Mouse (Mus musculus): ENCODE results near the gene Samd3. TPM values are rescaled to one million over a fixed set of nuclear protein-coding genes. Genes with fewer than 3 reads are reported as not detected.

Samd3 gene
- polyA plus RNA-seq, 1 experiment from 2014 or later = not detected

DNA sequence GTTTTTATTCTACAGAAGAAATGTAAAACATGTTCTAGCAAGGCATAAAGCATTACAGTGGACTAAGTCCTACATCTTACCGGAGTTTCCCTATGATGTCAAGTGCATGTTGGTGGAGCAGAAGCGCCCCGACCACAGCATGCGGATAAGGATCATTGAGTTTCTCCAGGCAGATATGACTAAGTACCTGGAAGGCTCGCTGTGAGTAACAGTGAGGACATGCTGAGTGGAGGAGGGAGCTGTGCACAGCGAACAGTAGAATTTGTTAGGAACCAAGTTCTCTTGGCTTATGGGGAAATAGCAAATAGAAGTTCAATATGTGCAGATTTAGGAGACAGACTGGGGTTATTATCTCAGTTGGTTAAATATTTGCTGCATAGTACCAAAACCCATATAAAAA, 15.0 kb downstream of the Samd3 start:
- H3K4me3 ChIP-seq = no peak overlapping the region
- no peak for ATAC-seq
- H3K4me1 ChIP-seq = no peaks in the 10 kb centered on the region
- no peak overlapping the region for H3K9ac ChIP-seq
- no peaks in the 10 kb centered on the region for H3K27me3 ChIP-seq (replicated peaks)
- H3K36me3 ChIP-seq = no peaks in the 10 kb centered on the region
- no peak overlapping the region for H3K4me2 ChIP-seq
- 71% methylated on average over 6 of the region's 6 CpGs for WGBS (ENCODE audit: insufficient replicate concordance)
- no peak overlapping the region for H3K27ac ChIP-seq
- H3K9me3 ChIP-seq (replicated peaks) = no peaks in the 10 kb centered on the region

DNA sequence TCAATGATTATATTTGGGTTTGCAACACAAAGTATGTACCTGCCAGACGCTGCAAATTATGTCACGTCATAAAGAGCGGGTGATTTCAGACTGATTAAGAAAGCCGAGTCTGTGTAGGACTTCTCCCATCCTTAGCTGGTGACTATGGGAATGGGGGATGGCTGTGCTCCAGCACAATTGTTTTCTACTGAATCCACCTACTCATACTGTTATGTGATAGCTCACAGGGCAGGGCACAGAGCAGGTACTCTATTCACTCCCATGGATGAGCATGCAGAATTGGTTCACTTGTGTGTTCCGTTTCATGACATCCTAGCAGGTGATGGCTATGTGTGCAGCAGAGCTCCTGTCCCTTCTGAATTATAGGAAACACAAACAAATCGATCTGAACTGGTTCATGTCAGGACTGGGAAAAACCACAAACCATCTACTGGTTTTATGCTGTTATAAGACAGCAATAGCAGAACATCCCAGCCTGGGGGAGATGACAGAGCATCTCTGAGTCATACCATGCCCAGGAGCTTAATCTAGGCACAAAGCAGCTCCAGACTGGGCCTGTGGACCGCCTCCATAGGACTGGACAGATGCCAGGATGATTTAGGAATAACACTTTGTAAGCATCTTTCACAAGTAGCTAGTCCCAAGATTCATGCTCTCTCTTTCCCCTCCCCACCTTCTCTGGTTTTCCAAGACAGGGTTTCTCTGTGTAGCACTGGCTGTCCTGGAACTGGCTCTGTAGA, 20.1 kb downstream of the Samd3 start:
- Histone ChIP-seq H3K9me3 (replicated peaks) (no peaks in the 10 kb centered on the region), H3K36me3 (no peaks in the 10 kb centered on the region), H3K4me1 (no peaks in the 10 kb centered on the region), H3K4me3 (no peak overlapping the region), H3K27me3 (replicated peaks) (no peaks in the 10 kb centered on the region), H3K9ac (no peak overlapping the region), H3K27ac (no peak overlapping the region), H3K4me2 (no peak overlapping the region)
- 61% methylated on average over 7 of the region's 7 CpGs for WGBS (ENCODE audit: insufficient replicate concordance)
- ATAC-seq = no peak

DNA sequence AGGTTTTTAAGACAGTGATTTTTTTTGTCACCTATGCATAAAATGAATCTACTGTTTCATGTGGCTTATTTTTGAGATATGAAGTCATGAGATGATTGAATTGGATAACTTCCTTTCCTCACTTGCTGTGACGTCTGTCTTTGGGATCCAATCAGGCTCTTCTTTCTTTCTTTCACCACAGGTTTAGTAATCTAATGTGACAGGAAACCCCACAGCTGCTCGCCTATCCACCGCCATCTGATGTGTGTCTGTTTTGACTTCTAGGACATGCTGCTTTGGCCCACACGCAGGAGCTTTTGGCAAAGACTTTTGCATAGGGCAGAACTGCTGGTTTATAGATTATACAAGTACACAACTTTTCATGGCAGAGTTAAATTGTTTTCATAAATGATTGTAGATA, 30.4 kb downstream of the Samd3 start:
- H3K4me2 ChIP-seq = no peak overlapping the region
- H3K9ac ChIP-seq = no peak overlapping the region
- no peaks in the 10 kb centered on the region for H3K9me3 ChIP-seq (replicated peaks)
- ATAC-seq = no peak
- H3K27ac ChIP-seq = no peak overlapping the region
- no peaks in the 10 kb centered on the region for H3K4me1 ChIP-seq
- H3K4me3 ChIP-seq = no peak overlapping the region
- 54% methylated on average over 4 of the region's 4 CpGs for WGBS (ENCODE audit: insufficient replicate concordance)
- H3K27me3 ChIP-seq (replicated peaks) = no peaks in the 10 kb centered on the region
- no peaks in the 10 kb centered on the region for H3K36me3 ChIP-seq

DNA sequence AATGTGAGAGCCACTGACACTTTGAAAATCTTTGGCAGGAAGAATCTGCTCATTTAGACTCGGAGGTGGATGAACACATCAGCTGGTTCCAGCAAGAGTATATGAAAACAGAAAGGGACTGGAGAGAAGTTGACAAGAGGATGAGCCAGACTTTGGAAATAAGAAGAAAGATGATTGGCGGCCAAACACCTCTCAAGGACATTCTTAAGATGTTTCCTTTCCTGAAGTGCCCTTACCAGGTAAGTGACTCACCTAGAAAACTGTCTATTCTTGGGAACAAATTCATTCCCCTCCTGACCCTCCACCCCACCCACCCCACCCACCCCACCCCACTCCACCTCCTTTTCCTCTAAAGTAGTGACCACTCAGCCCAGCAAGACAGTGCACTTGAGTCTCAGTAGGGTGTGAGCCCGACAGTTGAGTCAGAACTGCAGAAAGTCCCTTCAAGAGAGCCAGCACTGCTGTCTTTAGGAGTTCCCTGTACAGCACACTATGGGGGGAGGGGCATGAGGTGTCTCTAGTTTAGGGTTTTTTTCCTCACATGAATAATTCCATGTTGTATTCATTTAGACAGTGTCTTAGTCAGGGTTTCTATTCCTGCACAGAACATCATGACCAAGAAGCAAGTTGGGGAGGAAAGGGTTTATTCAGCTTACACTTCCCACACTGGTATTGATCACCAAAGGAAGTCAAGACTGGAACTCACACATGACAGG, 34.4 kb downstream of the Samd3 start:
- Histone ChIP-seq H3K27ac (no peak overlapping the region), H3K36me3 (no peaks in the 10 kb centered on the region), H3K9ac (no peak overlapping the region), H3K27me3 (replicated peaks) (no peaks in the 10 kb centered on the region), H3K4me3 (no peak overlapping the region), H3K4me1 (no peaks in the 10 kb centered on the region), H3K9me3 (replicated peaks) (no peaks in the 10 kb centered on the region), H3K4me2 (no peak overlapping the region)
- ATAC-seq = no peak
- WGBS (ENCODE audit: insufficient replicate concordance) = 52% methylated on average over 3 of the region's 3 CpGs

DNA sequence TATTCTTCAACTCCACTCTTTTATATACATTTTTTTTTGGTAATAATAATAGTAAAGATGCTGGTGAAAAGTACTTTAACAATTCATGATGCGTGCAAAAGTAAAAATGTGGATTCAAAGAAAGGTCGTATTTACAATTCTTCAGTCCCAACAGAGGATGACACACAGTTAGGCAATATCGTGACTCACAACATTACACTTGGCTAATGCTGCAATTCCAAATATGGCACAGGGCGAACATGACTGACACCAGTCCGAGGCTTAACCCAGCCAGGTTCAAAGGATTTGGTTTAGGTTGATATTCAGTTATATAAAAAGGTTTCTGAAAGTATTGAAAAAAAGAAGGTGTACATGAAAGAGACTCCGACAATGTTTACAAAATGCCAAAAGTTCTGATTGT, 45.9 kb downstream of the Samd3 start:
- Histone ChIP-seq H3K9me3 (replicated peaks) (no peaks in the 10 kb centered on the region), H3K36me3 (peaks cover 26% of the 10 kb centered on the region), H3K27me3 (replicated peaks) (no peaks in the 10 kb centered on the region), H3K4me1 (no peaks in the 10 kb centered on the region), H3K9ac (no peak overlapping the region), H3K27ac (no peak overlapping the region), H3K4me3 (no peak overlapping the region), H3K4me2 (no peak overlapping the region)
- ATAC-seq = no peak
- WGBS (ENCODE audit: insufficient replicate concordance) = 76% methylated on average over 6 of the region's 6 CpGs

DNA sequence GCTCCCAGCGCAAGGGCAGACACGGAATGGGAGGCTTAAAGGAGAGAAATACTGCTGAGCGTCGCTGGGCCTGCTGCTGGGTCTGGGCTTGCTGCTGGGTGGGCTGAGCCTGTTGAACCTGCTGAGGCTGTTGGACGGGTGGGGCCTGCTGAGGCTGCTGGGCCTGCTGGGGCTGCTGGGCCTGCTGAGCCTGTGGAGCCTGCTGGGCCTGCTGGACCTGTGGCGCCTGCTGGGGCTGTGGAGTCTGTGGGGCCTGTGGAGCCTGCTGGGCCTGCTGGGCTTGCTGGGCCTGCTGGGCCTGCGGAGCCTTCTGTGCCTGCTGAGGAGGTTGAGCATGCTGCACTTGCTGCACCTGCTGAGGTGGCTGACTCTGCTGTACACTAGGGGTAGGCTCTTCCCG, 50.5 kb downstream of the Samd3 start:
- no peaks in the 10 kb centered on the region for H3K9me3 ChIP-seq (replicated peaks)
- H3K4me3 ChIP-seq = no peak overlapping the region
- H3K27ac ChIP-seq = no peak overlapping the region
- H3K27me3 ChIP-seq (replicated peaks) = no peaks in the 10 kb centered on the region
- no peaks in the 10 kb centered on the region for H3K4me1 ChIP-seq
- no peak overlapping the region for H3K9ac ChIP-seq
- H3K36me3 ChIP-seq = peaks cover 28% of the 10 kb centered on the region
- WGBS (ENCODE audit: insufficient replicate concordance) = 75% methylated on average over 8 of the region's 8 CpGs
- no peak for ATAC-seq
- H3K4me2 ChIP-seq = no peak overlapping the region

DNA sequence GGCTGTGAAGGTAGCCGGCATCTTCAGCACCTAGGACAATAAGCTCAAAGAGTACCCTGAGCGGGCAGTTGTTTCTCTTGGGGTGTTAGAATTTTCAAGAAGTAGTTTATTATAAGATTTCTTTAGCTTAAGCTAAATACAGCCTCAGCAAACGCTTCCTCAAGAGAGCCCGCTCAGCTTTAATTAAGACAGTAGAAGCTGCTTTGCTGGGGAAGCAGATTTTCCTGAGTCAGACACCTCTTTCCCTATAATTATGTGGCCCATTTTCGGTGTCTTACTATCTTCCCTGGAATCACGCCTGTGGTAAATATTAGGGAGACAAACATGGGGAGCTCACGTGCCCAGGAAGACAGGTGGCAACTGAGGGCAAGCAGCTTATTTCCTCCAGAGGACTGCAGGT, 57.6 kb downstream of the Samd3 start:
- H3K9ac ChIP-seq = no peak overlapping the region
- H3K4me2 ChIP-seq = no peak overlapping the region
- peaks cover 12% of the 10 kb centered on the region for H3K36me3 ChIP-seq
- no peaks in the 10 kb centered on the region for H3K27me3 ChIP-seq (replicated peaks)
- no peak for ATAC-seq
- H3K27ac ChIP-seq = no peak overlapping the region
- H3K4me3 ChIP-seq = no peak overlapping the region
- H3K4me1 ChIP-seq = no peaks in the 10 kb centered on the region
- 79% methylated on average over 7 of the region's 7 CpGs for WGBS (ENCODE audit: insufficient replicate concordance)
- no peaks in the 10 kb centered on the region for H3K9me3 ChIP-seq (replicated peaks)

DNA sequence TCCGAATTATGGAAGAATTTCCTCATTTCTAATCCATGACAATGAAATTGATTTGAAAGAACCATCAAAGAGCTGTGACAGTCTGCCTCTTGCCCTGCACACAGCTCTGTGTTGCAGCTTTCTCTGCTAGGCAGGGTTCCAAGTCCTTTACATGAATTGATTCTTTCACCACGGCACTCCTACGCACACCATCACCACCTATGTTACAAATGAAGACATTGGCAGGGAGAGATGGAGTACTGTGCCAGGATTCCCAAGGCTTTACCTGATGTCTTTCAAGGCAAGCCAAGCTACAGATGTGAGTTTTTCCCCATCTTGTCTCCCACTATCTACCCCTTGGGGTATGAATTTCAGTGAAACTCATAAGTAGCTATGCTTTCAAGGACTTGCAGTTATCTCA, 67.7 kb downstream of the Samd3 start:
- peaks cover 12% of the 10 kb centered on the region for H3K36me3 ChIP-seq
- WGBS (ENCODE audit: insufficient replicate concordance) = 62% methylated on average over 3 of the region's 3 CpGs
- H3K4me1 ChIP-seq = no peaks in the 10 kb centered on the region
- no peaks in the 10 kb centered on the region for H3K27me3 ChIP-seq (replicated peaks)
- H3K27ac ChIP-seq = no peak overlapping the region
- no peak overlapping the region for H3K4me2 ChIP-seq
- H3K9me3 ChIP-seq (replicated peaks) = no peaks in the 10 kb centered on the region
- no peak for ATAC-seq
- H3K4me3 ChIP-seq = no peak overlapping the region
- H3K9ac ChIP-seq = no peak overlapping the region

DNA sequence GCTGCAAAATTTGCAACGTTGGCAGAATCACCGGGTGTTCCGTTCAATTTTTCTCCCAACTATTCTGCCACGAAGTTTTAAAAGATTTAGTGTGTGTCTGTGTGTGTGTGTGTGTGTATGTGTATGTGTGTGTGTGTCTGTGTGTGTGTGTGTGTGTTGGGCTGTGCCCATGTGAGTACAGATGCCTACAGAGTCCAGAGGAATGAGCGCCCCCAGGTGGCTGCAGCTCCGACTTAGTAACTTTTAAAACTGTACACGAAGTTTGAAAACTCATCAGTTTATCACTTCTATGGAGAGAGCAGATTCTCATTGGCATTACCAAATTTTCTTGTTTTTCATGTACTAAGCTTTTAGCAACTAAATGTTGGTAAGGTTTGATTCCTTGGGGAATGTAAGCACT, 68.1 kb downstream of the Samd3 start:
- no peaks in the 10 kb centered on the region for H3K4me1 ChIP-seq
- no peak overlapping the region for H3K27ac ChIP-seq
- H3K9ac ChIP-seq = no peak overlapping the region
- no peak overlapping the region for H3K4me2 ChIP-seq
- 84% methylated on average over 7 of the region's 7 CpGs for WGBS (ENCODE audit: insufficient replicate concordance)
- no peaks in the 10 kb centered on the region for H3K27me3 ChIP-seq (replicated peaks)
- no peak overlapping the region for H3K4me3 ChIP-seq
- peaks cover 12% of the 10 kb centered on the region for H3K36me3 ChIP-seq
- no peaks in the 10 kb centered on the region for H3K9me3 ChIP-seq (replicated peaks)
- no peak for ATAC-seq

DNA sequence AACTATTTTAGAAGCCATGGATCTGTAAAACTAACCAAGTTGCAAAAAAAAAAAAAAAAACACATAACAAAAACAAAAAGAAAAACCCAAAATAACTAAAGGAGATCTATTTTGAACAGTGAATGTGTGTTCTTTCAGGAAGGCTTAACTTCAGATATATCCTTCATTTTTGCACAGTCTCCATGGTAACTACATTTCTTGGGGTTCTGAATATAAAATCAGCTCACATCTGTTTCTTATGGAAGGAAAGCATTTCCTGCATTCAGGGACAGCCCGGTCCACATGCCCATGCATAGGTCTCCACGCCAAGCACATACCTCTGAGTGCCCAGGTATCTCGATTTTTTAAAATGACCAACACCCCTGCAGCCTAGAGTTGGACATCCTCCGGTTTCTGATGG, 72.8 kb downstream of the Samd3 start:
- ATAC-seq = no peak
- no peaks in the 10 kb centered on the region for H3K4me1 ChIP-seq
- no peak overlapping the region for H3K4me3 ChIP-seq
- no peaks in the 10 kb centered on the region for H3K27me3 ChIP-seq (replicated peaks)
- 69% methylated on average over 4 of the region's 4 CpGs for WGBS (ENCODE audit: insufficient replicate concordance)
- H3K27ac ChIP-seq = no peak overlapping the region
- no peak overlapping the region for H3K9ac ChIP-seq
- H3K9me3 ChIP-seq (replicated peaks) = no peaks in the 10 kb centered on the region
- H3K36me3 ChIP-seq = peaks cover 4% of the 10 kb centered on the region; the same call in 1 of the 2 replicates
- H3K4me2 ChIP-seq = no peak overlapping the region

DNA sequence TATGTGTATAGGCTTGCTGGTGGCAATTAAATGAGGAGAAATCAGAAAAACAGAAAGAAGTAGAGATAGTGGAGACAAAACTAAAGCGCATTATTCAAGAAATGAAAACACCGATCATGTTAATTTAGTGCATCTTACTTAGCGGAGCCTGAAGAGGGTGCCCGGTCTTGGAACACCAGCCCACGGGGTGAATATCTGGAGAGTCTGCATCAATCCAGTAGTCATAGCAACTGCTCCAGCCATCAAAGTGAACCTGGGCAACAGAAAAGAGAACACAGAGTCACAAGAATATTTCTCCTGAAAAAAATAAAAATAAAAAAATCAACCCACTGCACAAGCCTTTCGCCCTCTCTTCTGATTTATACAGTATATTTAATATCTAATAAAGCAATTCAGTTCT, 74.0 kb downstream of the Samd3 start:
- Histone ChIP-seq H3K4me3 (no peak overlapping the region), H3K9ac (no peak overlapping the region), H3K4me1 (no peaks in the 10 kb centered on the region), H3K36me3 (peaks cover 11% of the 10 kb centered on the region; the same call in 1 of the 2 replicates), H3K4me2 (no peak overlapping the region), H3K27me3 (replicated peaks) (no peaks in the 10 kb centered on the region), H3K9me3 (replicated peaks) (no peaks in the 10 kb centered on the region), H3K27ac (no peak overlapping the region)
- no peak for ATAC-seq
- WGBS (ENCODE audit: insufficient replicate concordance) = 81% methylated on average over 6 of the region's 6 CpGs

DNA sequence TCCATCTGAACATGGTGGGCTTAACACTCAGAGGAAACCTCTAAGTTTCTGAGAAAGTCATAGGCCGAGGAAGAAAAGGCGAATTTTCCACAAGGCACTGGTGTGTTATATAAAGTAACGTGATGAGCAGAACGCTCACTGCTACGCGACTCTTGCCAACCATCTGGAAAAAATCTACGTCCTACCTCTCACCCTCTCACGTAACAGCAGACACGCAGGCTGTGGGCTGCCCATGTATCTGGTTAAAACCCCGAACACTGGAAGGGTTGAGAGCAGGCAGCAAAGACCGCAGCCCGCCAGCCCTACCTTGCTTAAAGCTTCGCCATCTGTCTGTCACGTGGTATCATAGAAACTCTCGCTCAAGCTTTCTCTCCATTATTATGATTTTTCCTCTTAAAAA, 84.8 kb downstream of the Samd3 start:
- Histone ChIP-seq H3K27ac (no peak overlapping the region), H3K9me3 (replicated peaks) (no peaks in the 10 kb centered on the region)
- no peak for ATAC-seq

More for the DNA sequence above, 84.8 kb downstream of the Samd3 start:
- H3K4me2 ChIP-seq = no peak overlapping the region
- no peaks in the 10 kb centered on the region for H3K4me1 ChIP-seq
- no peak overlapping the region for H3K9ac ChIP-seq
- H3K36me3 ChIP-seq = peaks cover 22% of the 10 kb centered on the region
- H3K4me3 ChIP-seq = no peak overlapping the region
- no peaks in the 10 kb centered on the region for H3K27me3 ChIP-seq (replicated peaks)
- 88% methylated on average over 15 of the region's 15 CpGs for WGBS (ENCODE audit: insufficient replicate concordance)

Measured in liver, embryonic 12.5 days (tissue).